Mouse (Mus musculus): ENCODE data around the gene Cxcr5. TPM values are rescaled to one million over a fixed set of nuclear protein-coding genes. Genes with fewer than 3 reads are reported as not detected.

The Cxcr5 gene
- polyA plus RNA-seq, 1 experiment from 2014 or later: not detected

DNA sequence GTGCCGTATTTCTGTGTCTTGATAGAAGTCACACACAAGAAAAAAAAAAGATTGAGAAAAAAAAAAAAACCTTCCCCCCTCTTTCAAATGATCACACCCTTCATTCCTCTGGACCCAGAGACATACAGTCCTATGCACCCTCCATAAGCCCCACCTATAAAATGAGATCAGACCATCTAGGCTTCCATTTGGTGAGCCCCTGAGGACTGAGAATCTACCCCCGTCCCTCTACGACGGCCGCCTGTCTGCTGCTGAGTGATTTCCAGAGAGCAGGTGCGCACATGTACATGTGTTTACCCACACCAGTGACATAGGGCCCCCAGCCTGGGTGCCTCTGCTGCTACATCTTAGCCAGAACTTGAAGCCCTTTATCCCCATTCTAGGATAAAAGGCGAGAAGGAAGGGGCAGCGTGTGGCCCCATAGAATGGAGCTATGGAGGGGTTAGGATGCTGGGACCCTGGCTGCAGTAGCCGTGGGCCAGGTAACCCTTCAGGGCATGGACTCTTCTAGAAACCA, 51.3 kb downstream of the Cxcr5 start:
- Histone ChIP-seq H3K4me3 (peak overlapping the region; percentile 58), H3K27ac (no peak overlapping the region), H3K9me3 (no peaks in the 10 kb centered on the region), H3K36me3 (peaks cover 39% of the 10 kb centered on the region), H3K27me3 (ENCODE audit: insufficient read depth, poor library complexity, severe bottlenecking) (peaks cover 6% of the 10 kb centered on the region; the same call in 1 of the 2 replicates), H3K4me1 (peaks cover 46% of the 10 kb centered on the region)
- no peak for DNase-seq (ENCODE audit: low spot score)
- WGBS: 41% methylated on average over 9 of the region's 9 CpGs

DNA sequence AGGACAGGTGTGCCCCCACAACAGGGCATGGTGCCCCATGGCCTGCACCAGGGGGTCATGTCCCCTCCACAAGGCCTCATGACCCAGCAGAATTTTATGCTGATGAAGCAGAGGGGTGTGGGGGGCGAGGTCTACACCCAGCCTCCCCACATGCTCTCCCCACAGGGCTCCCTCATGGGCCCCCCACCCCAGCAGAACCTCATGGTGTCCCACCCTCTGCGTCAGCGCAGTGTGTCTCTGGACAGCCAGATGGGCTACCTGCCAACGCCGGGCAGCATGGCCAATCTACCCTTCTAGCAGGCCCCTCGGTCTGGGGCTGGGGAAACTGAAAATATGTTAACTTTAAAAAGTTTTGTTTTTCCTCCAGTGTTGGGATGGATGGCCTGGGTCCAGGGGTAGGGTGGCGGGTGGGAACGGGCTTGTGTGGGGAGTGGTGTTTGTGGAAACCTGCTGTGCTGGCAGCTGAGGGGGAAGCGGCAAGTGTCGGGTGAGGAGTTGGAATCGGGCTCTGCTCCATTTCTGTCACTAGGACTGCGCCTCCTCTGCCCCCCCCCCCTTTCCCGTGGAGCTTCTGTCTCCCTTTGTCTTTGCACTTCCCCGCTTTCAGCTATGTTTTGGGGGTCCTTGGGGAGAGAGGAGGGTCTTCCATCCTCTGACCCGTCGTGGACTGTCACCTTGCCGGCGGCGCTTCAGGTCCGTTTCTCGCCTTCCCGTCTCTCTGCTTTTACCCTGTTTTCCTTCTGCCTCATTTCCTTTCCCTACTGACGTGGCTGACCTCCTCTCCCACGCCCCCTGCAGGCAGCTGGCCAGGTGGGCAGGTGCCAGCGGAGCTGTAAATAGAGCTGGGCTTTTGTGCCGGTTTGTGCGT, 52.0 kb downstream of the Cxcr5 start:
- H3K9me3 ChIP-seq: no peaks in the 10 kb centered on the region
- peaks cover 6% of the 10 kb centered on the region; the same call in 1 of the 2 replicates for H3K27me3 ChIP-seq (ENCODE audit: insufficient read depth, poor library complexity, severe bottlenecking)
- peaks cover 46% of the 10 kb centered on the region for H3K36me3 ChIP-seq
- peak overlapping the region; percentile 58 for H3K4me3 ChIP-seq
- 11% methylated on average over 25 of the region's 27 CpGs for WGBS
- peak overlapping the region; percentile 77 for H3K27ac ChIP-seq
- no peak for DNase-seq (ENCODE audit: low spot score)
- H3K4me1 ChIP-seq: peaks cover 43% of the 10 kb centered on the region

DNA sequence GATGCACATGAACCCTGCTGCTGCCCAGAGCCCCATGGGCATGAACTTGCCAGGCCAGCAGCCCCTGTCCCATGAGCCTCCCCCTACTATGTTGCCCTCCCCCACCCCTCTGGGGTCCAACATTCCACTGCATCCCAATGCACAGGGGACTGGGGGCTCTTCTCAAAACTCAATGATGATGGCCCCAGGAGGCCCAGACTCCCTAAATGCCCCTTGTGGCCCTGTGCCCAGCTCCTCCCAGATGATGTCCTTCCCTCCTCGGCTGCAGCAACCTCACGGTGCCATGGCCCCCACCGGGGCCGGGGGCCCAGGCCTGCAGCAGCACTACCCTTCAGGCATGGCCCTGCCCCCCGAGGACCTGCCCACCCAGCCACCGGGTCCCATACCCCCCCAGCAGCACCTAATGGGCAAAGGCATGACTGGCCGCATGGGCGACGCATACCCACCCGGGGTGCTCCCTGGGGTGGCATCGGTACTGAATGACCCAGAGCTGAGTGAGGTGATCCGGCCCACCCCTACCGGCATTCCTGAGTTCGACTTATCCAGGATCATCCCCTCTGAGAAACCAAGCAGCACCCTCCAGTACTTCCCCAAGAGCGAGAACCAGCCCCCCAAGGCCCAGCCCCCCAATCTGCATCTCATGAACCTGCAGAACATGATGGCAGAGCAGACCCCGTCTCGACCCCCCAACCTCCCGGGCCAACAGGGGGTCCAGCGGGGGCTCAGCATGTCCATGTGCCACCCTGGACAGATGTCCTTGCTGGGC, 52.8 kb downstream of the Cxcr5 start:
- Histone ChIP-seq H3K27ac (peak overlapping the region; percentile 77), H3K27me3 (ENCODE audit: insufficient read depth, poor library complexity, severe bottlenecking) (peaks cover 6% of the 10 kb centered on the region; the same call in 1 of the 2 replicates), H3K4me3 (peak overlapping the region; percentile 58), H3K9me3 (no peaks in the 10 kb centered on the region), H3K36me3 (peaks cover 50% of the 10 kb centered on the region), H3K4me1 (peaks cover 43% of the 10 kb centered on the region)
- DNase-seq (ENCODE audit: low spot score): no peak
- WGBS: 79% methylated on average over 19 of the region's 19 CpGs

DNA sequence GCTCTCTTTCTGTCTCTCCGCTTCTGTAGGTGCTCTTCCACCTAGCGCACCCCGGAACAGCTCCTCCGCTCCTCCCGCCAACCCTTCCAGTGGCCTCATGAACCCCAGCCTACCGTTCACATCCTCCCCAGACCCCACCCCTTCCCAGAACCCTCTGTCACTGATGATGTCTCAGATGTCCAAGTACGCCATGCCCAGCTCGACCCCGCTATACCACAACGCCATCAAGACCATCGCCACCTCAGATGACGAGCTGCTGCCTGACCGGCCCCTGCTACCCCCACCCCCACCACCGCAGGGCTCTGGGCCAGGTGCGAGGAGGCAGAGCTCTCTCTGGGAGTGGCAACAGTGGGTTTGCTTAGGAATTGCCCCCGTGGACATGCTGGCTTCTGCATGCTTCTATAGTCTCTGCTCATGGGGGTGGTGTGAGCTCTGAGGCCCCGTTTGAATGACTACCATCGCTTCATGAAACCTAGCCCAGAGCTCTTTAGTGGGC, 53.5 kb downstream of the Cxcr5 start:
- Histone ChIP-seq H3K36me3 (peaks cover 55% of the 10 kb centered on the region), H3K4me3 (no peak overlapping the region), H3K4me1 (peaks cover 39% of the 10 kb centered on the region), H3K9me3 (no peaks in the 10 kb centered on the region), H3K27ac (no peak overlapping the region; the same call in 1 of the 2 replicates), H3K27me3 (ENCODE audit: insufficient read depth, poor library complexity, severe bottlenecking) (peaks cover 6% of the 10 kb centered on the region; the same call in 1 of the 2 replicates)
- WGBS: 84% methylated on average over 18 of the region's 18 CpGs
- DNase-seq (ENCODE audit: low spot score): no peak

DNA sequence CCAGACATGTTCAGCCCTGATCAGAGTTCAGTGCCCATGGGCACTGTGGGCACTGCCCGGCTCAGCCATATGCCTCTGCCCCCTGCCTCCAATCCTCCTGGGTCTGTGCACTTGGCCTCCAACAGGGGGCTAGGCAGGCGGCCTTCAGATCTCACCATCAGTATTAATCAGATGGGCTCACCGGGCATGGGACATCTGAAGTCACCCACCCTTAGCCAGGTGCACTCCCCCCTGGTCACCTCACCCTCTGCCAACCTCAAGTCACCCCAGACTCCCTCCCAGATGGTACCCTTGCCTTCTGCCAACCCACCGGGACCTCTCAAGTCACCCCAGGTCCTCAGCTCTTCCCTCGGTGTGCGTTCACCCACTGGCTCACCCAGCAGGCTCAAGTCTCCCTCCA, 54.3 kb downstream of the Cxcr5 start:
- peaks cover 39% of the 10 kb centered on the region for H3K4me1 ChIP-seq
- DNase-seq (ENCODE audit: low spot score): no peak
- peak overlapping the region; percentile 2; the same call in 1 of the 2 replicates for H3K27ac ChIP-seq
- H3K4me3 ChIP-seq: no peak overlapping the region
- 88% methylated on average over 6 of the region's 6 CpGs for WGBS
- peaks cover 6% of the 10 kb centered on the region; the same call in 1 of the 2 replicates for H3K27me3 ChIP-seq (ENCODE audit: insufficient read depth, poor library complexity, severe bottlenecking)
- no peaks in the 10 kb centered on the region for H3K9me3 ChIP-seq
- H3K36me3 ChIP-seq: peaks cover 59% of the 10 kb centered on the region

DNA sequence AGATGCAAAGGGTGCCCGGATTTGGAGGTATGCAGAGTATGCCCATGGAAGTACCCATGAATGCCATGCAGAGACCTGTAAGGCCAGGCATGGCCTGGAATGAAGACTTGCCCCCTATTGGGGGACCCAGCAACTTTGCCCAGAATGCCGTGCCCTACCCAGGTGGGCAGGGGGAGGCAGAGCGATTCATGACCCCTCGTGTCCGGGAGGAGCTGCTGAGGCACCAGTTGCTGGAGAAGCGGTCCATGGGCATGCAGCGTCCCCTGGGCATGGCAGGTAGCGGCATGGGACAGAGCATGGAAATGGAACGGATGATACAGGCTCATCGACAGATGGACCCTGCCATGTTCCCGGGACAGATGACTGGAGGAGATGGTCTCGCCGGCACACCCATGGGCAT, 55.1 kb downstream of the Cxcr5 start:
- H3K36me3 ChIP-seq: peaks cover 63% of the 10 kb centered on the region
- H3K4me3 ChIP-seq: no peak overlapping the region
- H3K27ac ChIP-seq: no peak overlapping the region
- H3K27me3 ChIP-seq (ENCODE audit: insufficient read depth, poor library complexity, severe bottlenecking): peaks cover 6% of the 10 kb centered on the region; the same call in 1 of the 2 replicates
- peaks cover 46% of the 10 kb centered on the region for H3K4me1 ChIP-seq
- no peak for DNase-seq (ENCODE audit: low spot score)
- H3K9me3 ChIP-seq: no peaks in the 10 kb centered on the region
- WGBS: 86% methylated on average over 13 of the region's 13 CpGs

DNA sequence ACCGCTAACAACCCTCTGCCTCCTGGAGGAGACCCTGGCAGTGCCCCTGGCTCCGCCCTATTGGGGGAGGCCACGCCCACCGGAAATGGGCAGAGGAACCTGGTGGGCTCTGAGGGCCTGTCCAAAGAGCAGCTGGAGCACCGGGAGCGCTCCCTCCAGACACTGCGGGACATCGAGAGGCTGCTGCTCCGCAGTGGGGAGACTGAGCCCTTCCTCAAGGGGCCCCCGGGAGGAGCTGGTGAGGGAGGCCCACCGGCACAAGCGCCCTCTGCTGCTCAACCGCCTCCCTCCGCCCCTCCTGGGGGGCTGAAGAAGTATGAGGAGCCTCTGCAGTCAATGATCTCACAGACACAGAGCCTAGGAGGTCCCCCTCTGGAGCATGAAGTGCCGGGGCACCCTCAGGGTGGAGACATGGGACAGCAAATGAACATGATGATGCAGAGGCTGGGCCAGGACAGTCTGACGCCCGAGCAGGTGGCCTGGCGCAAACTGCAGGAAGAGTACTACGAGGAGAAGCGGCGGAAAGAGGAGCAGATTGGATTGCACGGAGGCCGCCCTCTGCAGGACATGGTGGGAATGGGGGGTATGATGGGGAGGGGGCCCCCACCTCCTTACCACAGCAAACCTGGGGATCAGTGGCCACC, 55.7 kb downstream of the Cxcr5 start:
- no peak for DNase-seq (ENCODE audit: low spot score)
- Histone ChIP-seq H3K4me1 (peaks cover 47% of the 10 kb centered on the region), H3K36me3 (peaks cover 68% of the 10 kb centered on the region), H3K9me3 (no peaks in the 10 kb centered on the region), H3K27me3 (ENCODE audit: insufficient read depth, poor library complexity, severe bottlenecking) (peaks cover 6% of the 10 kb centered on the region; the same call in 1 of the 2 replicates), H3K27ac (0 out of 2 replicates have a peak overlapping the region, but pooled peaks have one; percentile 36), H3K4me3 (peak overlapping the region; percentile 2; the same call in 1 of the 2 replicates)
- 59% methylated on average over 23 of the region's 23 CpGs for WGBS

DNA sequence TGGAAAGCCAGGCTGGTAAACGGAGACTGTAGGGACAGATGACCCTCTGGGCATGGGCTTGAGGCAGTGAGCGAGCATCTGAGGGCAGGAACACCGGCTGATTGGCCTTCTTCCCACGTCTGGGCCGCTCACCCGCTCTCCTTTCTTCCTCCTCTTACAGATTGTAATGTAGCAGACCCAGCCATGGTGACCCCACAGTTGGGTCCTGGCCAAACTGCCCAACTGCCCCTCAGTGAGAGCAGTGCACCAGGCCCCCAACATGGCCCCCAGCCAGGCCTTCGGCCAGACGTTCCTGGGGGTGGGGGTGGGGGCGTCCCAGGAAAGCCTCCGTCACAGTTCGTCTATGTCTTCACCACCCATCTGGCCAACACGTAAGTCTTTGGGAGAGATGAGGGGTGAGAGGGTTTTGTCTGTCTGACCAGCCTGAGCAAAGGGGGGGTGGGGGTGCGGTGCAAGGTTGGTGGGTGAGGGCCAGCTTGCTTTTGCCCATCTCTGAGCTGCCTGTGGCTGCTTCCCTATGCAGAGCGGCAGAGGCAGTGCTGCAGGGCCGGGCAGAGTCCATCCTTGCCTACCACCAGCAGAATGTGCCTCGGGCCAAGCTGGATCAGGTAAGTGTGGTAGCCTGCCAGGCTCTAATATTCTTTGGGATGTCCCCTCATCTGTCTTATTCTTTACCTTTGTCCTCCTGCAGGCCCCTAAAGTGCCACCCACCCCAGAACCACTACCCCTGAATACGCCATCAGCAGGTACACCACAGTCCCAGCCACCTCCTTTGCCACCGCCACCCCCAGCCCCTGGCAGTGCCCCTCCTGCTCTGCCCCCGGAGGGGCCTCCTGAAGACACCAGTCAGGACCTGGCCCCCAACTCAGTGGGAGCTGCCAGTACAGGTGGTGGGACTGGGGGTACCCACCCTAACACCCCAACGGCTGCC, 56.5 kb downstream of the Cxcr5 start:
- DNase-seq (ENCODE audit: low spot score): no peak
- Histone ChIP-seq H3K4me3 (no peak overlapping the region; the same call in 1 of the 2 replicates), H3K9me3 (no peaks in the 10 kb centered on the region), H3K36me3 (peaks cover 68% of the 10 kb centered on the region), H3K4me1 (peaks cover 48% of the 10 kb centered on the region), H3K27me3 (ENCODE audit: insufficient read depth, poor library complexity, severe bottlenecking) (peaks cover 6% of the 10 kb centered on the region; the same call in 1 of the 2 replicates), H3K27ac (0 out of 2 replicates have a peak overlapping the region, but pooled peaks have one; percentile 36)
- WGBS: 81% methylated on average over 20 of the region's 20 CpGs

DNA sequence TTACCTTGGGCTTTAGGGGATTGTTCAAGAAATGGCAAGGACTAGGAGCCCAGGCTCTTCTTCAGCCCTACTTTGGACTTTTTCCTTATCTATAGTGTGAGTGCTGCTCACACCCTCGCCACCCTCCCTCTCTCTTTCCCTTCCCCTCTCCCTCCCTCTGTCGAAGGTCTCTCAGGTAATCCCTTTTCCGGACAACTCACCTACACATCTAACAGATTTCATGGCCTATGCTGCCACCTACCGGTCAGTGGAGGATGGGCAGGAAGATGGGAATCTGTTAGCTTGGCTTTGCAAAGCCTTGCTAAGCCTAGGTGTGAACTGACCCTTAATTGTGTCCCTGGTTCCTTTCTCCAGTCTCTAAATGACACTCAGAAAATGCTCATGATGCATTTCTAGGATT, 59.7 kb downstream of the Cxcr5 start:
- Histone ChIP-seq H3K4me3 (no peak overlapping the region; the same call in 1 of the 2 replicates), H3K27ac (peak overlapping the region; percentile 92; the same call in 1 of the 2 replicates), H3K36me3 (peaks cover 44% of the 10 kb centered on the region), H3K9me3 (no peaks in the 10 kb centered on the region), H3K27me3 (ENCODE audit: insufficient read depth, poor library complexity, severe bottlenecking) (no peaks in the 10 kb centered on the region), H3K4me1 (peaks cover 65% of the 10 kb centered on the region)
- DNase-seq (ENCODE audit: low spot score): no peak
- 5% methylated on average over 4 of the region's 4 CpGs for WGBS

DNA sequence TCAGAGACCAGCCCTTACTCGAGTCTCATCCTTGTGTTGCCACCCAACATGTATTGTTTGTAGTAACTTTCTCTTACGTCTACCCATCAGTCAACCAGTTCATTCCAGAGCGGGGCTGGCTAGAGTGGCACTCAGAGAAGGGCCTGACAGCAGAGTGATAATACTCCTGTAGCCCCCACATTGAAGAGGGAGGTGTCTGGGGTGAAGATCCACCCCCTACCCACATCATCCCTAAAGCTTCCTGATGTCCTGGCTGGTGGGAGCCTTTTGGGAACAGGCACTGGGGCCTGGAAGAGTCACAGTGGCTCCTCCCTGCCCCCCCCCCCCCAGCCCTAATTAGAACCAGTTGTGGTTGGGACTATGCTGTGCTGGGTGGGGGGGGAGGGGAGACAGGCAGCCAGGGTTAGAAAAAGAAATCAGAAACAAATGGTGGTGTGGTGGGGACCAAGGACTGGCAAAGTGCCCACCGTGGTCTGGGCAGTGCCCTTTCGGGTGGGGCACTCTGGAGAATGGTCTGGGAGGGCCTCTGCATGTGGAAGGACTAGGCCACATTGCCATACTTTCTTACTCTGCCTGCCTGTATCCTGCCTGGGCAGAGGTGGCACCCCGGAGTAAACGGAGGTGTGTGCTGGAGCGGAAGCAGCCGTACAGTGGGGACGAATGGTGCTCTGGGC, 60.3 kb downstream of the Cxcr5 start:
- peak overlapping the region; percentile 22; the same call in 1 of the 2 replicates for H3K4me3 ChIP-seq

DNA sequence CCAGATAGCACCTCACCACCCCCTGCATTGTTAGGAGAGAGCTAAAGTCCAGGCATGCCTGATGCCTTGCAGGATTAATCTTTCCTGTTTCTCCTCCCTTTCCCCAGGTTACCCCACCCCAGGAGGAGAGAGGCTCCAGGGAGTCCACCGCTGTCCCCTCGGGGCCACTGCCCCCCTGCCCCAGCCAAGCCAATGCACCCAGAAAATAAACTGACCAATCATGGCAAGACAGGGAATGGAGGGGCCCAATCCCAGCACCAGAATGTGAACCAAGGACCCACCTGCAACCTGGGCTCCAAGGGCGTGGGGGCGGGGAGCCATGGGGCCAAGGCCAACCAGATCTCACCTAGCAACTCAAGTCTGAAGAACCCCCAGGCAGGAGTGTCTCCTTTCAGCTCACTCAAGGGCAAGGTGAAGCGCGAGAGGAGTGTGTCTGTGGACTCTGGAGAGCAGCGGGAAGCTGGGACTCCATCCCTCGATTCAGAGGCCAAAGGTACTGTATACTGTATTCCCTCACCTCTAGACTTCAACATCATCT, 61.0 kb downstream of the Cxcr5 start:
- Histone ChIP-seq H3K4me3 (peak overlapping the region; percentile 62), H3K27ac (peak overlapping the region; percentile 92), H3K9me3 (no peaks in the 10 kb centered on the region), H3K4me1 (peaks cover 70% of the 10 kb centered on the region), H3K36me3 (peaks cover 31% of the 10 kb centered on the region), H3K27me3 (ENCODE audit: insufficient read depth, poor library complexity, severe bottlenecking) (no peaks in the 10 kb centered on the region)
- WGBS: 33% methylated on average over 8 of the region's 8 CpGs
- DNase-seq (ENCODE audit: low spot score): no peak

More for the DNA sequence above, 60.3 kb downstream of the Cxcr5 start:
- Histone ChIP-seq H3K4me1 (peaks cover 70% of the 10 kb centered on the region), H3K27me3 (ENCODE audit: insufficient read depth, poor library complexity, severe bottlenecking) (no peaks in the 10 kb centered on the region), H3K9me3 (no peaks in the 10 kb centered on the region), H3K36me3 (peaks cover 37% of the 10 kb centered on the region), H3K27ac (peak overlapping the region; percentile 92)
- no peak for DNase-seq (ENCODE audit: low spot score)
- WGBS: 39% methylated on average over 10 of the region's 10 CpGs

Measured in heart, embryonic 10.5 days (tissue).